Mouse (Mus musculus) neural tube, embryonic 12.5 days (tissue): ENCODE results near the gene Cct5. TPM values are rescaled to one million over a fixed set of nuclear protein-coding genes. Genes with fewer than 3 reads are reported as not detected.

ENCODE experiments used
- ATAC-seq: fragments of 200-750 bp; cut with Nextera tagmentation; 2 replicates; pipeline ENCODE4 v1.8.0; 2017; ENCODE audit warnings: low read depth, mild to moderate bottlenecking, moderate TSS enrichment, moderate library complexity; ENCODE audit not compliant: low FRiP score
- H3K27ac ChIP-seq: fragments of 300-500 bp; sonication (generic); 2 replicates; pipeline ENCODE4 v1.5.1; 2016
- H3K27me3 ChIP-seq: fragments of 300-500 bp; sonication (generic); replicated peaks from 2 replicates; pipeline ENCODE4 v1.6.1; 2016; ENCODE audit warnings: mild to moderate bottlenecking
- H3K36me3 ChIP-seq: fragments of 300-500 bp; sonication (generic); 2 replicates; pipeline ENCODE4 v1.6.1; 2016; ENCODE audit warnings: mild to moderate bottlenecking
- H3K4me1 ChIP-seq: fragments of 300-500 bp; sonication (generic); 2 replicates; pipeline ENCODE4 v1.6.1; 2016
- H3K4me2 ChIP-seq: fragments of 300-500 bp; sonication (generic); replicated peaks from 2 replicates; pipeline ENCODE4 v1.6.1; 2016; ENCODE audit warnings: mild to moderate bottlenecking
- H3K4me3 ChIP-seq: fragments of 300-500 bp; sonication (generic); 2 replicates; pipeline ENCODE4 v1.5.1; 2016
- H3K9ac ChIP-seq: fragments of 300-500 bp; sonication (generic); 2 replicates; pipeline ENCODE4 v1.6.1; 2016; ENCODE audit warnings: mild to moderate bottlenecking
- H3K9me3 ChIP-seq: fragments of 300-500 bp; sonication (generic); 2 replicates; pipeline ENCODE4 v1.6.1; 2016; ENCODE audit warnings: mild to moderate bottlenecking
- WGBS: fragments of 180-500 bp; shearing (Covaris S2); methylation state at CpG from one replicate; pipeline ENCODE4 v1.1.7; 2016; 5-methylcytosine and 5-hydroxymethylcytosine counted together
- polyA plus RNA-seq: library from polyadenylated mRNA; unstranded; fragments of >200 nt; fragmentation: Nextera tagmentation; extraction: Ambion mirVana; gene quantifications from 2 replicates; pipeline ENCODE4 v1.2.1, GENCODE M21; 2016

Cct5 gene
- 578 and 583 TPM in 2 replicates for polyA plus RNA-seq

- Histone ChIP-seq H3K9me3 (no peaks in the 10 kb centered on the region), H3K27me3 (no peaks in the 10 kb centered on the region), H3K9ac (peak within 1 kb of the TSS; percentile 95), H3K4me3 (peak within 1 kb of the TSS; percentile 93), H3K36me3 (peaks cover 11% of the 10 kb centered on the region), H3K4me1 (peaks cover 21% of the 10 kb centered on the region), H3K27ac (peak within 1 kb of the TSS; percentile 87; the same call in 1 of the 2 replicates), H3K4me2 (peak within 1 kb of the TSS; percentile 98)
- WGBS: under 1% methylated on average over 63 of the region's 63 CpGs
- ATAC-seq: peak; percentile 93
These were observed at the start of gene Cct5, which contains the start of gene Fam173b for GRCm38 (mm10) chr15:31601646-31602374. TSS of gene Cct5 (minus strand) at chr15:31601804. TSS of gene Fam173b (plus strand) at chr15:31601852.

GRCm38 (mm10) chr15:31650821-31651220 is 49.2 kb upstream of the Cct5 start:
- ATAC-seq: no peak
- 93% methylated on average over 7 of the region's 7 CpGs for WGBS
- no peaks in the 10 kb centered on the region for H3K4me1 ChIP-seq
- no peaks in the 10 kb centered on the region for H3K36me3 ChIP-seq
- no peak overlapping the region for H3K27ac ChIP-seq
- H3K27me3 ChIP-seq: no peaks in the 10 kb centered on the region
- H3K9ac ChIP-seq: no peak overlapping the region
- no peak overlapping the region for H3K4me3 ChIP-seq
- H3K9me3 ChIP-seq: no peaks in the 10 kb centered on the region
- no peak overlapping the region for H3K4me2 ChIP-seq

GRCm38 (mm10) chr15:31649691-31650090 is 48.1 kb upstream of the Cct5 start:
- Histone ChIP-seq H3K36me3 (no peaks in the 10 kb centered on the region), H3K27ac (no peak overlapping the region), H3K27me3 (no peaks in the 10 kb centered on the region), H3K4me2 (no peak overlapping the region), H3K9ac (no peak overlapping the region), H3K4me1 (no peaks in the 10 kb centered on the region), H3K9me3 (no peaks in the 10 kb centered on the region), H3K4me3 (no peak overlapping the region)
- ATAC-seq: no peak
- 96% methylated on average over 12 of the region's 12 CpGs for WGBS

- Histone ChIP-seq H3K9ac (no peak overlapping the region), H3K4me3 (no peak overlapping the region), H3K9me3 (no peaks in the 10 kb centered on the region), H3K27ac (no peak overlapping the region), H3K36me3 (no peaks in the 10 kb centered on the region), H3K4me2 (no peak overlapping the region), H3K27me3 (no peaks in the 10 kb centered on the region), H3K4me1 (no peaks in the 10 kb centered on the region)
- 84% methylated on average over 8 of the region's 8 CpGs for WGBS
- no peak for ATAC-seq
These were observed 46.4 kb upstream of the Cct5 start for GRCm38 (mm10) chr15:31647851-31648569.

GRCm38 (mm10) chr15:31647225-31647624 is 45.6 kb upstream of the Cct5 start:
- Histone ChIP-seq H3K27ac (no peak overlapping the region), H3K9me3 (no peaks in the 10 kb centered on the region), H3K4me1 (no peaks in the 10 kb centered on the region), H3K4me2 (no peak overlapping the region), H3K9ac (no peak overlapping the region), H3K27me3 (no peaks in the 10 kb centered on the region), H3K4me3 (no peak overlapping the region), H3K36me3 (no peaks in the 10 kb centered on the region)
- 88% methylated on average over 6 of the region's 6 CpGs for WGBS
- ATAC-seq: no peak

GRCm38 (mm10) chr15:31636091-31636595 is 34.5 kb upstream of the Cct5 start:
- H3K27ac ChIP-seq: no peak overlapping the region
- ATAC-seq: no peak
- H3K4me1 ChIP-seq: no peaks in the 10 kb centered on the region
- no peak overlapping the region for H3K9ac ChIP-seq
- no peaks in the 10 kb centered on the region for H3K27me3 ChIP-seq
- no peaks in the 10 kb centered on the region for H3K9me3 ChIP-seq
- H3K4me2 ChIP-seq: no peak overlapping the region
- no peak overlapping the region for H3K4me3 ChIP-seq
- no peaks in the 10 kb centered on the region for H3K36me3 ChIP-seq
- WGBS: 90% methylated on average over 9 of the region's 9 CpGs

GRCm38 (mm10) chr15:31634582-31634981 is 33.0 kb upstream of the Cct5 start:
- WGBS: 88% methylated on average over 6 of the region's 6 CpGs
- ATAC-seq: no peak
- no peaks in the 10 kb centered on the region for H3K27me3 ChIP-seq
- H3K4me3 ChIP-seq: no peak overlapping the region
- H3K9ac ChIP-seq: no peak overlapping the region
- no peak overlapping the region for H3K4me2 ChIP-seq
- H3K36me3 ChIP-seq: no peaks in the 10 kb centered on the region
- no peak overlapping the region for H3K27ac ChIP-seq
- no peaks in the 10 kb centered on the region for H3K4me1 ChIP-seq
- no peaks in the 10 kb centered on the region for H3K9me3 ChIP-seq

- 89% methylated on average over 4 of the region's 4 CpGs for WGBS
- H3K4me2 ChIP-seq: no peak overlapping the region
- no peaks in the 10 kb centered on the region for H3K9me3 ChIP-seq
- no peaks in the 10 kb centered on the region for H3K4me1 ChIP-seq
- H3K9ac ChIP-seq: no peak overlapping the region
- no peaks in the 10 kb centered on the region for H3K36me3 ChIP-seq
- H3K27ac ChIP-seq: no peak overlapping the region
- H3K4me3 ChIP-seq: no peak overlapping the region
- no peaks in the 10 kb centered on the region for H3K27me3 ChIP-seq
- ATAC-seq: no peak
These were observed 30.9 kb upstream of the Cct5 start for GRCm38 (mm10) chr15:31632478-31632877.

GRCm38 (mm10) chr15:31631396-31631858 is 29.8 kb upstream of the Cct5 start:
- 63% methylated on average over 12 of the region's 12 CpGs for WGBS

GRCm38 (mm10) chr15:31629556-31629955 is 28.0 kb upstream of the Cct5 start:
- ATAC-seq: no peak
- WGBS: 96% methylated on average over 3 of the region's 3 CpGs
- no peak overlapping the region for H3K4me2 ChIP-seq
- H3K9ac ChIP-seq: no peak overlapping the region
- no peaks in the 10 kb centered on the region for H3K27me3 ChIP-seq
- H3K36me3 ChIP-seq: no peaks in the 10 kb centered on the region
- no peak overlapping the region for H3K4me3 ChIP-seq
- H3K9me3 ChIP-seq: no peaks in the 10 kb centered on the region
- H3K27ac ChIP-seq: no peak overlapping the region
- H3K4me1 ChIP-seq: no peaks in the 10 kb centered on the region

More at GRCm38 (mm10) chr15:31631396-31631858, 29.8 kb upstream of the Cct5 start:
- Histone ChIP-seq H3K36me3 (no peaks in the 10 kb centered on the region), H3K27me3 (no peaks in the 10 kb centered on the region), H3K9ac (no peak overlapping the region), H3K4me3 (no peak overlapping the region), H3K9me3 (no peaks in the 10 kb centered on the region), H3K4me2 (no peak overlapping the region), H3K4me1 (no peaks in the 10 kb centered on the region), H3K27ac (no peak overlapping the region)
- peak; percentile 51; the same call in 1 of the 2 replicates for ATAC-seq

- H3K4me3 ChIP-seq: no peak overlapping the region
- no peaks in the 10 kb centered on the region for H3K9me3 ChIP-seq
- H3K27me3 ChIP-seq: no peaks in the 10 kb centered on the region
- no peak overlapping the region for H3K27ac ChIP-seq
- H3K9ac ChIP-seq: no peak overlapping the region
- WGBS: 69% methylated on average over 10 of the region's 10 CpGs
- H3K4me2 ChIP-seq: no peak overlapping the region
- no peaks in the 10 kb centered on the region; the same call in 1 of the 2 replicates for H3K36me3 ChIP-seq
- no peaks in the 10 kb centered on the region for H3K4me1 ChIP-seq
- no peak for ATAC-seq
These were observed 26.6 kb upstream of the Cct5 start for GRCm38 (mm10) chr15:31628180-31628579.
